Mouse (Mus musculus) 3T3-L1 (cell line): ENCODE measurements around the gene Adat2.

Source experiments
- DNase-seq: peaks from one replicate; pipeline ENCODE4 v3.0.0-alpha.2; 2015; ENCODE audit warnings: low read depth, low spot score

Adat2 gene

DNA sequence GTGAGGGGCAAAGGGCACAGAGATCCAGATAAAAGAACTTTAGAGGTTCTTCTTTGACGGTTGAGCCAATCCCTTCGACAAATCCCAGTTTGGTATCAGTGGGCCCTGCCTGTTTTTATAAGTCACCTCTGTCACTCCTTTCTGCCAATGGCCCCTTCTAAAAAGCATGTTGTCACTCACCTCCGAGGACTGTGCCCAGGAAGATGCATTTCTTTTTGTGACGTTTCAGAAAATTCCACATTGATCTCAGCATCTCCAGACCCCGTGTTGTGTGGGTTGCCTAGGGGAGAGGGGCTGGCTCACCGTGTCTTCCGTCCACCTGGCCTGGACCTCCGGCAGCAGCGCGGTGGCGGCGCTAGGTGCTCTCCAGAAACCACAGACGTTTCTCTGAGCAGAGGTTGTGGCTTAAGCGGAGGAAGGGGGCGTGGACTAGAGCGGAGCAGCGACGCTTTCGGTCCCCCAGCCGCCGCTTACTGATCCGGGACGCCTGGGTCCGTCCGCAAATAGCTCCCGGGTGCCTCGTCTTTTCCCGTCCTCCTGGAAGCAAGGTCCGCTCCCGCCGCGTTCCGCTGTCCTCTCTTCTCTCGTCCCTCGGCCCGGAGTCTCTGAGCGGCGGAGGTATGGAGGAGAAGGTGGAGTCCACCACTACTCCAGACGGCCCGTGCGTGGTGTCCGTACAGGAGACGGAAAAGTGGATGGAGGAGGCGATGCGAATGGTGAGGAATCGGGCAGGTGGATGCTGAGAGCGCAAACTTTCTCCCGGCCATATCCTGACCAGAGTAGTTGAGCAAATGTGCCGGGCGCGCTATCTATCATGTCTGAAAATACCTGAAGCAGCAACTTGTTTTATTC lies at the start of gene Adat2, which contains the start of gene Pex3:
Adat2 (plus strand) TSS at position 249 of the 852 bp plus-strand sequence.
Pex3 (minus strand) TSS at position 497 of the 852 bp plus-strand sequence.
- DNase-seq: peak; percentile 91

DNA sequence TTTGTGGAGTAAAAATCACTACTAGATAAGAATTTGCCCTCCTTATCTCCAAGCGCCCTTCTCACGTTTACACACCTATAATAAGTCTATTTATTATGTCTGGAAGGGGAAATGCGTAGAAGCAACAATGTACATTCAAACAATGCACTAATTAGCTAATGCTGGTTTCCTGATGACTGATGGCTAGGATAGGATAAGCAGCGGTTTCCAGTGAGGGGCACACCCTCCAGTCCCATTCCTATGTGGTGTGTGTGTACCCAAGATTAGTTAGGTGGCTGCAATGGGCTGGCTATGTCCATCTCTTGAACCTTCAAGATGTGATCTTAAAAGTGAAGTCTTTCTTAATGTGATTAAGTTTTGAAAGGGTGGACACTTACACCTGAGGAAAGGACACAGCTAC lies 30.8 kb upstream of the Adat2 start:
- no peak for DNase-seq

DNA sequence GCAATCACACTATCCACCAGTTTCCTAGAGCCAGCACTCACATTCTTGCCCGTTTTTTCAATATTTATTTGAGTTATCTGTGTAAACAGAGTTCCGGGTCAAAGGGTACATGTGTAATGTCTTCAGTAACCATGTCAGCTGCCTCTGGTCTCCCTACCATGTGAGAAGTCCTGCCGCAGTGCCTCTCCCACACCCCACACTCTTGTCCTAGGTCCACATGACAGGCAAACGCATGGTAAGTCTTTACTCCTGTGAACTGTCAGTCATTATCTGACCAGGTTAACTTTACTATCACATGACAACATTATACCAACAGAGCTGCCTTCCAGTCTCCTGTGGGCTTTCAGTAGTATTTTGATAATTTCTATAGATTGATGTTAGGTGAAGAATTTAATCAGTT lies 24.5 kb upstream of the Adat2 start:
- DNase-seq: no peak

DNA sequence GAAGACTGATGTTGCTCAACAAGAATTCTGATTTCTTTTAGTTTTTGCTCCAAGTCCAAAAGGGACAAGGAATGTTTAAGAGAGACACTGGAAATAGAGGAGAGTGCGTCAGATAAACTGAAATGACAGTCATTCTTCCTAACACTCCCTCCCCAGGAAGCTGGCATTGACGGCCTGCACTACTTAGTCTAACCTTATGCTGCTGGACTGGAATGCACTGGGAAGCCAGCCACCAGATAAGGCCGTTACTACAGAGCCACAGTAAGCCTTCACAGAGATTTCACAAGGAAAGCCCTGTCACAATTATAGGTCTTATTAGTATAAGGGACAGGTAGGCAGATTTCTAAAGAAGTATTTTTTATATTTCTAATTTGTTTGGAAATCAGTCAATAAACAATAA lies 17.9 kb upstream of the Adat2 start:
- no peak for DNase-seq

DNA sequence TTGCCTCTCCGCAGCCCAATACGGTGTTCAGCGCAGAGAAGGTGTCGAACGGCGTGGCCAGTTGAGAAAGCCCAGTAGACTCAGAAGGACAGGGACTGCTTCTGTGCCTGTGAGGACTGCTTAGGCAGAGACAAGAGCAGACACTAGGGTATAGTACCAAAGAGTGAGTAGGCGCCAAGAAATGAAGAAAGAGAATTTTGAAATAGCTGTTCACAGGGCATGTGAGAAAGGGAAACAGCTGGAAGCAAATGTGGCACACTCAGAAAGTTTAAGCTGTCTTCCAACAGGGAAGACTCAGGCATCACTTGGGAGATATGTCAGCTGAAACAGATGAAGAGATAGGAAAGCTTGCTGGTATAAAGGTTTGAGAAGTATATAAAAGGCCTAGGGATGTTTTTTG lies 16.0 kb upstream of the Adat2 start:
- no peak for DNase-seq

DNA sequence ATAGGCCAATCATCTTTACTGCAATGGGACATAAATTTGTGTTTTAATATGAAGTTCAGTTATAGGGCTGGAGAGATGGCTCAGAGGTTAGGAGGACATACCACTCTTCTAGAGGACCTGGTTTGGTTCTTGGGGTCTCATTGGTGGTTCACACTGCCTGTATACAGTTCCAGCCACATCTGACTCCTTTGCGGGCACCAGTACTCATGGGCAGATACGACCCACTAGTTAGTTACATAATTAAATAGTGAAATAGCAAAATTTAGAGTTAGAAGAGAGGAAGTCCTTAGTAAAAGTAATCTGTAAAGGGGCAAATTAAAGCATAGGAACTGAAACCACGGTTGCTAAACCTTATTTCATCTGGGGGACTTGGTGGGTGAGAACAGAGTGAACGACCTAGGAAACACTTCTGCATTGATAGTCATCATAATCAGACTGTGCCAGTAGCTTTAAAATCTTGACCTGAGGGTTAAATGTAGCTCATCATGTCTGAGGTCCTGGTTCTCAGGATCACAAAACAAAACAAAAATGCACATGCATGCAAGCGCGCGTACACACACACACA lies 12.8 kb upstream of the Adat2 start:
- no peak for DNase-seq

DNA sequence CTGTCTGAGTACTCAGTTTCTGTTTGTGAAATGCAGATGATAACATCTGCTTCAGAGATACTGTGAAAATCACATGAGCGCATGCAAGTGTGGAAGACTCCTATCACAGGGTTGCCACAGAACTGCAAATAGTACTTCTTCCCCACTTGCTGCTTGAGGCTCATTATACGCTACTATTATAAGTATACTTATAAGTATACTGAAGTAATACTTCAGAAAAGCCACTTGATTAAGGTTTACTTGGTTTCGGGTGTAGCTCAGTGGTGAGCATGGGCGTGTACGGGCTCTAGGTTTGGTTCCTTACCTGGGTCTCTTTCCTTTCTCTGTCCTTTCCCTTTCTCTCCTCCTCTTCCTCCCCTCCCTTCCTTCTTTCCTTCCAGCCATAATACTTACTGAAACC lies 11.0 kb upstream of the Adat2 start:
- DNase-seq: no peak

DNA sequence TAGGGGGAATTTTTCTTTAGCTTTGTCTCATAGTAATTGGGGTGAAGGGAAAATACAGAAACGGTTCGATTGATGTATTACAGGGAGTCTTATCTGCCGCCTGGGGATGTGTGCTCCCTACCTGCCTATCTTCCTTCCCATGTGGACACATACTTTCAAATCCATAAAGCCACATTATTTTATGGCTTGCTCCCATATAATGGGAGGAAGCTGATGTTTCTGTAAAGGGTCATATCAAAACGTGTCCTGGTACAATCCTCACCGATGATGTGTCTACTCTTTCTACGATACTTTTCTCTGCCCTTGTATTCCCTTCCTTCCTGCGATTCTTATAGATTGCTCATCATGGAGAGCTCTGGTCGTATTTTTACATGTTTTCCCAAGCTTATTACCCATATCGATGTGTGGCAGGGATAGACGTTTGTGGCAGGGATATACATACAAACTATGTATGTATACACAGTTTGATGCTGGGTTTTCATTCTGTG lies 848 bp downstream of the Adat2 start:
- DNase-seq: peak; percentile 40

DNA sequence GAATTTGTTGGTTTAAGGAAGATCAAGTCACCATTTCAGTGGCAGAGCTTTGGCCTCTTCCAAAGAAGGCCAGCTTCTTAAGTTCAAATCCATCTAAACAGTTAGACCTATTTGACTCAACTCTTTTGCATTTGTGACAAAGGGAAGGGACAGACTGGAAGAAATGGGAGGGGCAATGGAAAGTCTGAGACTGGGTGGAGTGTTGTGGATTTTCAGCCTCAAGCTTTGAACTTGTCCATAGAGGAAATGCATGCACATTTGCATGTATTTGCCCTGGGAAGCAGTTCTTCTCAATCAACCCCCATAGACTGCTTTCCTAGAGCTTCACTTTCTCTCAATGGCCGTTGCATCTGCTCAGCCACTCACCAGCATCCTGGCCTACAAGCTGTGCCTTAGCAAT lies 1.6 kb downstream of the Adat2 start:
- DNase-seq: no peak

DNA sequence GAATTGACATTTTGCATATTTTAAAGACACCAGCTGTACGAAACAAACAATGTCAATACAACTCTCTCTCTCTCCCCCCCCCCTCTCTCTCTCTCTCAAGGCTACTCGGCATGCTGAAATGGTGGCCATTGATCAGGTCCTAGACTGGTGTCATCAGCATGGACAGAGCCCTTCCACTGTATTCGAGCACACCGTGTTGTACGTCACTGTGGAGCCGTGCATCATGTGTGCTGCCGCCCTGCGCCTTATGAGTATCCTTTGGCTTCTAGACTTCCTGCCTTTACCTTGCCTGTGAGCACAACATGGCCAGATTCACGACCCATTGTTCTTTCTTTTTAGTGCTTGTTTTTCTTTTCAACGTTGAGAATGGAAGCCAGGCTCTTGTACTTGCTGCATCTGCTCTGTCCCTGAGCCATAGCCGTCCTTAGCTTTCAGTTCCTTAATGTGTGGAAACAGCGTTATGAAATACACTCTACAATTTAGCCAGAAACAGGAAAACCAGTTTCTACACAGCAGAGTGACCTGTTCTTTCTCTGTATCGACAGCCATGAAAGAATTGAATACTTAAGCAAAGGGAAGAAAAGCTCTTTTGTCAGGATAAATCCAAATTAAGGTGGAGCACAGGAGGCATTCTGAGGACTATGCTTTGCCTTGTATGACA lies 7.5 kb downstream of the Adat2 start:
- DNase-seq: no peak

DNA sequence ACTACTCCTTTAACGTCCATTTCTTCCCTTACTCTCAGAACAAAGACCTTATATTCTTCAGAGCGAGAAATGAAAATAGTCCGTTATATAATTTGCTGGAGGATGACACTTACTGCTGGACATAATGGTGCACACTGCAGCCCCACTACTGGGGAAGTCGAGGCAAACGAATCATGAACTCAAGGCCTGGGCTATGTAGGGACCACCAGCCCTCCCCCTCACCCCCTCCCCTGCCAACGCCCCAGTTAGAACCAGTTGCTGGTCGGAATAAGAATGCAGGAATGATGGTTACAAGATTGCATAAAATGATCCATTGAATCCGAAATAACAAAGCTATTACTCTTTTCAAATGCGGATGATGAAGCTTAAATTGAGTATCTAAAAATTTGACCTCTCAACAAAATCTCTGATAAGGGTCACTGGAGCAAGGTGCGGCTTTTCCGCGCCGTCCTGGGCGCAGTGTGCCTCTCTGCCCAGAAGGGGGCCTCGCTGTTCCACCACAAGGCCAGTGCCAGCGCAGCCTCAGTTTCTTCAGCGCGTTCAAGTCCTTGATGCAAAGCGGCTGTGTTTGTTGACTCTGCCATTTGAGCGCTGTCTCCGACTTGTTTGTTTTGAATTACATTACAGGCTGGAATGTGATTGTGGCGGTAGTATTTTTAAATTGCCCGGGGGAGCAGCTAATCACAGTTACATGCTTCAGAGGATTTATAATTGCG lies 11.8 kb downstream of the Adat2 start:
- no peak for DNase-seq

DNA sequence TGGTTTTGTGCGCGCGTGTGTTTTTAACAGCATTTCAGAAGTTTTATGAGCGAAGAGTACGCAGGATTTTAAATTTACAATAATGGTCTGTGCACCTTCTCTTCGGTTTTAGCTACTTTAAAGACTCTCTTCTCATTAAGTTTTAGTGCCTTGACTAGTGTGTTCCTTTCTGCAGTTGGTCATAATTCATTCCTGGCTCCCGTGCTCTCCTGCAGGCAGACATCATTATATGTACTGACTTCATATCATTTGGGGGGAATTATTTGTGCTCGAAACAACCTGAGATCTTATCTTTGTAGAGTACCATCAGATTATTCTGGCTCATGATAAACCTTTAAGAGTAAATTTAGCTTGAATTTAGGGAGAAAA lies 12.4 kb downstream of the Adat2 start:
- no peak for DNase-seq

DNA sequence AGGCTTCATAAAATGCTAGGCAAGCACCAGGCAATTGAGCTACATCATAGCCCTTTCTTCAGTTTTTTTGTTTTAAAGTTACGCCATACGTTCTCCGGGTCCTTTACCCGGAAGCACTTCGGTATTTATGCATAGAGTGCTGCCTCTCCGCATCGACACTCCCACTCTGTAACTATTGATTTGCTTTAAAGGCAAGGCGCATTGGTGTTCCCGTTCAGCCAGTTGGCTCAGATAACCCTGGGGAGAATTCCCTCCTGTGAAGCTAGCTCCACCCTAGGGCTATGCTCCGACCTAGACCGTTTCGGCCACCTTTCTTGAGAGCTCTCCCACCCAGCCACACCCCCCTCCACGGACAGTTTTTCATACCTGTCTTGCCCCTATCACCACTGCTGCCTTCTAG lies 13.7 kb downstream of the Adat2 start:
- DNase-seq: no peak

DNA sequence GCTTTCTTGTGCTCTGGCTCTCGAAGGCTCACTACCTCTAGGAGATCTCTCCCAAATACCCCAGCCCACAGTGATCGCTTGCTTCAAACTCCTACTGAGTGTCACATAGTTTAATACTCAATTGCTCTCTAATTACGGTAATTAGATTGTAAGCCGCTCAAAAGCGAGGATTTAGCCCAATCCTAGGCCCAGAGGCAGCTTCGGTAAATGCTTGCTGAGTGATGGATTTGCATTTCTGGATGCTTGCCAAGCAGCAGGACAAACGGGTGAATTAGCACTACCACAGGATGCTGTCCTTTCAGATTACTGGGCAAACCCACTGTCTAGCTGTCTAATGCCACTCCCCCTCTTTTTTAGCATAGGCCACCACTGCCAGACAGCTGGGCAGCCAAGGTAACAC lies 17.1 kb downstream of the Adat2 start:
- DNase-seq: no peak

DNA sequence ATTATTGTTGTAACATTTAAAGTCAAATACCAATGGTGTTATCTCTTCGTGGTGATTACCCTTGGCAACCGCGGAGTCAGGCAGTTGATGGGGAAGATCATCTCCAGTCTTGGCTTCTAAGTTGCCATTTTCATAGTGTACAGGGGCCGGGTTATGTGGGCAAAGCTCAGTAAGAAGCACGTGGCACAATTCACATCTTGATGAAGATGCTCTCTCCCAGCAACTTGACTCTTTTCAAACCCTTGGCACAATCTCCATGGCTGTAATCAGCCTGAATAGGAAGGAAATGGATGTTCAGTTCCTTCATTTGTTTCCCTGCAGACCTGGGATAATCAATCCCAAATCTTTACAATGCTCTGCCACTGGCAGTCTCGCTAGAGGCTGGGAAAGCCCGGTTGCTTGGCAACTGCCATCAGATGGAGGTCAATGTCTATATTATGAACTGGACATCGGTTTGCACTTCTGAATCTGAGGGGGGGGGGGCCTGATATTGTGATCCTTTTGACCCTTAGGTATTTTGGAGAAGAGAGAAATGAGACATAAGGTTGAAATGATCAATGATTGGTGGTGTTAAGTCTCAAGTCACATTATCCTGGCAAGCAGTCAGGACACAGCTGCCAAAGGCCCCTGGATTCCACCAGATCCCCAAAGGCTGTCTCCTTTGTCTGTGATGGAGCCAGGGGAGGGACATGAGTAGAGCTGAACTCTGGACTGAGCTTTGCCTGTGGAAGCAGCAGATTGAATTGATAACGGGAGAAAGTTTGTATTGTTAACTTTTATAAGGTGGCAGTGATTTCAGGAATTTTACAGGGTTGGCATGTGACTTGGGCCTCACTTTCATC lies 18.2 kb downstream of the Adat2 start:
- no peak for DNase-seq

DNA sequence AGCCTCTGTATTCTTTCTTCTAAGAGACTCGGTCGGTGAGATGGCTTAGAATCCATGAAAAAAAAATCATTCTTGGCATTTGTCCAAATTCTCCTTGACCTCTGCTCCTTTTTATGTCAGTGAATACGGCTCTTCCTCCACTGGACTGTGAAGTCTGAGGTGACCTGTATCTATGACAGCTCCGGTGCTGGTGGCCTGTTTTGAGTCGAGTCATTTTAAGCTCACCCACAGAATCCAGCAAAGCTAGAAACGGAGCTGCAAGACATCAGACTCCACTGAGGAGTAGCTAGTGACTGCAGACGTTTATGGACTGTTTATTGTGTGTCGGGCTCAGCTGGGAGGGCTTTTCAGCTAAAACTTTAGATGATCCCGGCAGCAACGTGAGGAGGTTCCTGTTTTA lies 19.3 kb downstream of the Adat2 start:
- no peak for DNase-seq

DNA sequence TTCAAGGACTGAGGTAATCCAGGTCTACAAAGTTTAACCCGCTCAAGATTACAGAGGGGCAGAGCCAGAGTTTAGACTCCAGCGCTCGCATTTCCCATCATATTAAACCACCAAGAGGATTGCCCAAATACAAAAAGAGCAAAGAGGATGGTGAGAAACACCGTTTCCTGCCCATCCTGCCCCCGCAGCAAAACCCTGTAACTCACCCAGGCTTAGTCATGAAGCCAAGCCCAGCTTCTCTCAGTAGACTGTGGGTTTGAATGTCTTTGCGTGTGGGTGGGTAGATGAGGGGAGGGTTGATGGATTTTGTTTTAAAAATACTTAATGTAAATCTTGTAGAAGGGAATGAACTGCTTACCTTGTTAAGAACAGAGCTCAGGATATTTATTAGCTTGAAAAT lies 19.7 kb downstream of the Adat2 start:
- DNase-seq: peak; percentile 41

DNA sequence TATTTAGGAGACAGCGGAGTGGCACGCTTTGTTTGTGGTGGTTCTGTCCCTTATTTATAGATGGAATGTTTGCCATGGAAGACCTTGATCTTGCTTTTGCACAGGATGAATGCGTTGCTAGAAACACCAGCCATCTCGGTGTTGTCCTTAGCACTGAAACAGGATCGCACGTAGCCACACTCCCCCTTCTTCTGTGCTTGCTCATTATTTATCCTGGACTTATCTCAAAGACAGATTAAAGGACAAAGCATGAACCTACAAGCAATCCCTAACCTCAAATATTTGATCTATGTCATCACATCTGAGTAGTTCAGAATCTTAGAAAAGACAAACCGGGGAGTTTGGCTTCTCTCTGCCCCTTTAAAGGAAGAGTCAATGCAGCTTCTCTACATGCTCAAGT lies 24.4 kb downstream of the Adat2 start:
- DNase-seq: peak; percentile 67

DNA sequence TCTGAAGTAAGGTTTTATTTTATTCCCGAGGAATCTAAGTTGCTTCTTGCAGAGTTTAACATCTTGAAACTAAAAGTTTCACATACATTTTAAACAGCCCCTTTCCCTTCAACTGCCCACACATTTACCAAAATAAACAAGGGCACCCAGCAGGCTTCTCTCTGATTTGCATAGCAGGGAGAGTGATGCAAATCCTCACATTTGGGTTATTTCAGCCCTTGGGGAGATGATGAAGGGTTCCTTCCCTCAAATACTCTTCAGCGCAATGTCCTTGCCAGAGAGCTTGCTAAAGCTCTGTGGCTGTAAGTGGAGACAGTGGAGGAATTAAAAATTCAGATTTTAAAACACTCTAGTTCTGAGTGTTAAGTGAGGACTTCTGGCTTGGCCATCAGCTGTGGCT lies 35.2 kb downstream of the Adat2 start:
- no peak for DNase-seq

DNA sequence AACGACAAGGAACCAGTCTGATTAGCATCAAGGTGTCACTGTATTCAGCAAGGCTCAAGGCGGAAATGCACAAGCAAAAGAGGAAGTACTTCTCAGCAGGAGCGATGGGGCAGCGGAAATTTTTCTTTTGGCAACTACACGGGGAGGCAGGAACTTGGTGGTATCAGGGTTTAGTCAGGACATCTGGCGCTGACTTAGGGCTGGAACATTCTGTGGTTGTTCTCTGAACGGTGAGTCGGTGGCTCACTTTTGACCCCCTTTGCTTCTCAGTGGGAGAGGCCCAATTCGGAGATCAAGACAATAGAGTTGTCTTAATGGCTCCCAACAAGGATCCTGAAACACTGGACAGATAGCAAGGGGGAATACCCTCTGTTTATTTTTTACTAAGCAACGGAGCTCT lies 39.5 kb downstream of the Adat2 start:
- peak; percentile 53 for DNase-seq

DNA sequence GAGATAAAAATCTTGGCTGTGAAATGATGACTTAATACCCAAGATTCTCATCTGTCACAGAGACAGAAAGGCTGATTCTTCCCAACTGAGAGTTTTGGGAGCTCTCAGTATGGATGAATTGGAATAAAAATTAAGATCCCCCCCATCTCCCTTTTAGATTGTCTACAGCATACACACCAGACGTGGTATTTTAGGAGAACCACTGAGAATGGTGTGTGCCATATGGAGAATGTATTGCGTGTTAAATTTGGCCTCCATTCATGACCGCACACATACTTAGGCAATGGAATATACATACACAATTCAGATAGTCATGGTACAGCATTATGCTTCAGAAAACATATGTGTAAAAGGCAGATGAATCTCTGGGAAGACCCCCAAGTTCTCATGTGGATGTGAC lies 40.8 kb downstream of the Adat2 start:
- DNase-seq: no peak
